Mouse (Mus musculus): ENCODE data around the gene Olfr376.

Olfr376 gene

GRCm38 (mm10) chr11:73370946-73371345, at the start of gene Olfr376:
Olfr376 (plus strand) TSS chr11:73371246.
- DNase-seq (ENCODE audit: low read depth, low spot score): no peak

GRCm38 (mm10) chr11:73323906-73324830, 46.9 kb upstream of the Olfr376 start:
- DNase-seq (ENCODE audit: low read depth, low spot score): no peak

DNA sequence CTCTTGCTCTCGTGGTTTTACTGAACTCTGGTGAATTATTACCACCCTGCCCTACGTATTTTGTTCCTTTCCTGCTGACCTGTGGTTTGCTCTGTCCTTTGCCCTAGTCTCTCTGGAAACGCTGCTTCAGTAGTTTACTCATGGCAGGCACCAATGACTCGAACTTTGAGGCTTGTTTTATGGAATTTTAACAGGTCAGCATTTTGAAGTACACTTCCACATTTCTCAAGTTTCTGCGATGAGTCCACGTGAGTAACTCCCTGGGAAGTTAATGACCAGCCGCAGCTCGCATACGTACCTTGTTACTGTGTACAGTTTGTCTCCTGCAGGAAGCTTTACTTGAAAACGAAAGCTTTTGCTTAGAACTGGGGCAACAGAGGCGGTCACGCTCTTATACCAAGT, 44.6 kb upstream of the Olfr376 start:
- no peak for DNase-seq (ENCODE audit: low read depth, low spot score)

DNA sequence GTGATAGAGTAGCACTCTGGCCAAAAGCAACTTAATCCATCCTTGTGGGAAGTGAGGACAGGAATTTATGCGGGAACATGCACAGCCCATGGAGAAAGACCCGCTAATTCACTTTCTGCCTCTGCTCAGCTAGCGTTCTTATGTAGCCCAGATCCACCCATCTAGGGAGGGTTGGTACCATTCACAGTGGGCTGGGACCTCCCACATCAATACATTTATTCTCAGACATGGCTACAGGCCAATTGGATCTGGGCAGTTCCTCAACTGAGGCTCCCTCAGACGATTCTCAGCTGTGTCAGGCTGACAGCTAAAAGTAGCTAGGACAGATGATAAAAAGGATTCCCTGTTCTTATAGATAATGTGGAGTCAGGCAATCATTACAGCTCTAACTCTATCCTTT, 43.7 kb upstream of the Olfr376 start:
- DNase-seq (ENCODE audit: low read depth, low spot score): no peak

- no peak for DNase-seq (ENCODE audit: low read depth, low spot score)
Observed at GRCm38 (mm10) chr11:73329442-73329841, 41.6 kb upstream of the Olfr376 start, which contains the start of the genes Aspa, Gm49340 and Spata22. Aspa (minus strand) TSS chr11:73329596. Gm49340 (plus strand) TSS chr11:73329741. Spata22 (plus strand) TSS chr11:73329741.

GRCm38 (mm10) chr11:73333357-73333756, 37.7 kb upstream of the Olfr376 start:
- no peak for DNase-seq (ENCODE audit: low read depth, low spot score)

- DNase-seq (ENCODE audit: low read depth, low spot score): no peak
Observed at GRCm38 (mm10) chr11:73336919-73337318, 34.1 kb upstream of the Olfr376 start.

- no peak for DNase-seq (ENCODE audit: low read depth, low spot score)
Observed at GRCm38 (mm10) chr11:73350483-73350882, 20.6 kb upstream of the Olfr376 start, which contains the start of gene Olfr20. Olfr20 (plus strand) TSS chr11:73350783.

GRCm38 (mm10) chr11:73395374-73395773, 24.3 kb downstream of the Olfr376 start:
- no peak for DNase-seq (ENCODE audit: low read depth, low spot score)

- no peak for DNase-seq (ENCODE audit: low read depth, low spot score)
Observed at GRCm38 (mm10) chr11:73399514-73399913, 28.5 kb downstream of the Olfr376 start, which contains the start of gene Olfr1. Olfr1 (minus strand) TSS chr11:73399614.

All from CD4-positive helper T cell, adult 2 months (primary cell).